Mouse (Mus musculus) brain, embryonic 14.5 days (tissue): Measurements from ENCODE around the gene Ctsh. TPM values are rescaled to one million over a fixed set of nuclear protein-coding genes. Genes with fewer than 3 reads are reported as not detected.

ENCODE experiments used
- DNase-seq: peaks from one replicate; pipeline ENCODE4 v3.0.0-alpha.2; 2011; ENCODE audit warnings: low read depth
- CTCF ChIP-seq: fragments of 200-500 bp; IDR thresholded peaks from 2 replicates; pipeline ENCODE4 v1.5.1; 2012; ENCODE audit warnings: inconsistent platforms, mild to moderate bottlenecking, moderate library complexity, borderline replicate concordance; ENCODE audit not compliant: insufficient read depth, insufficient read length; ENCODE audit errors: extremely low read depth
- POLR2A ChIP-seq: fragments of 200-500 bp; IDR thresholded peaks from 2 replicates; pipeline ENCODE4 v1.6.1; 2012; ENCODE audit warnings: mild to moderate bottlenecking, inconsistent platforms, borderline replicate concordance; ENCODE audit not compliant: poor library complexity, insufficient read depth, insufficient read length, severe bottlenecking; ENCODE audit errors: extremely low read depth
- polyA plus RNA-seq: library from polyadenylated mRNA; depleted of rRNA; stranded (reverse); fragments of >200 nt; gene quantifications from 2 replicates; pipeline ENCODE4 v1.2.3, GENCODE M21; 2012

Gene Ctsh
- polyA plus RNA-seq, 1 experiment: 7.4 TPM

GRCm38 (mm10) chr9:90084766-90085468, 31.0 kb downstream of the Ctsh start:
- TF ChIP-seq CTCF: no peak
- TF ChIP-seq POLR2A: no peak
- DNase-seq: no peak

GRCm38 (mm10) chr9:90087906-90088485, 34.0 kb downstream of the Ctsh start:
- TF ChIP-seq POLR2A (no peak), CTCF (no peak)
- no peak for DNase-seq

GRCm38 (mm10) chr9:90089339-90090104, 35.6 kb downstream of the Ctsh start:
- DNase-seq: no peak

GRCm38 (mm10) chr9:90098934-90099333, 45.0 kb downstream of the Ctsh start:
- TF ChIP-seq POLR2A (no peak), CTCF (no peak)
- DNase-seq: no peak

More at GRCm38 (mm10) chr9:90089339-90090104, 35.6 kb downstream of the Ctsh start:
- no peak for TF ChIP-seq CTCF
- no peak for TF ChIP-seq POLR2A

GRCm38 (mm10) chr9:90100760-90101159, 46.8 kb downstream of the Ctsh start:
- peak; percentile 47 for DNase-seq
- TF ChIP-seq POLR2A: no peak
- peak; percentile 61; the same call in 1 of the 2 replicates for TF ChIP-seq CTCF

GRCm38 (mm10) chr9:90105462-90105861, 51.5 kb downstream of the Ctsh start:
- DNase-seq: no peak
- TF ChIP-seq CTCF: no peak
- no peak for TF ChIP-seq POLR2A

GRCm38 (mm10) chr9:90106915-90107314, 53.0 kb downstream of the Ctsh start:
- DNase-seq: no peak
- TF ChIP-seq CTCF (no peak), POLR2A (no peak)

- TF ChIP-seq POLR2A (no peak), CTCF (no peak)
- DNase-seq: no peak
Measured at GRCm38 (mm10) chr9:90108272-90108671, 54.3 kb downstream of the Ctsh start.

GRCm38 (mm10) chr9:90109386-90109785, 55.4 kb downstream of the Ctsh start:
- TF ChIP-seq POLR2A (no peak), CTCF (no peak)
- no peak for DNase-seq

- no peak for DNase-seq
- TF ChIP-seq CTCF (no peak), POLR2A (no peak)
Measured at GRCm38 (mm10) chr9:90113151-90113550, 59.2 kb downstream of the Ctsh start.

- peak; percentile 96 for DNase-seq
- TF ChIP-seq POLR2A (peak; percentile 36; the same call in 1 of the 2 replicates), CTCF (peak; percentile 61)
Measured at GRCm38 (mm10) chr9:90113651-90114566, 60.0 kb downstream of the Ctsh start.
